Mouse (Mus musculus) adrenal gland, adult 8-10 months (tissue): ENCODE measurements around the gene Des. TPM values are rescaled to one million over a fixed set of nuclear protein-coding genes. Genes with fewer than 3 reads are reported as not detected.

Experiments
- DNase-seq: peaks from one replicate; pipeline ENCODE4 v3.0.0; 2022
- total RNA-seq, 4 experiments: library from RNA; stranded (reverse); gene quantifications; 2 replicates each; pipeline ENCODE4 v1.2.4; 2022

The Des gene
- total RNA-seq: 10 to 100 TPM; 13.3 to 16.4 (median 15.6) TPM

GRCm38 (mm10) chr1:75360112-75361031 is at the start of gene Des:
Des (plus strand) TSS chr1:75360329.
- no peak for DNase-seq

DNA sequence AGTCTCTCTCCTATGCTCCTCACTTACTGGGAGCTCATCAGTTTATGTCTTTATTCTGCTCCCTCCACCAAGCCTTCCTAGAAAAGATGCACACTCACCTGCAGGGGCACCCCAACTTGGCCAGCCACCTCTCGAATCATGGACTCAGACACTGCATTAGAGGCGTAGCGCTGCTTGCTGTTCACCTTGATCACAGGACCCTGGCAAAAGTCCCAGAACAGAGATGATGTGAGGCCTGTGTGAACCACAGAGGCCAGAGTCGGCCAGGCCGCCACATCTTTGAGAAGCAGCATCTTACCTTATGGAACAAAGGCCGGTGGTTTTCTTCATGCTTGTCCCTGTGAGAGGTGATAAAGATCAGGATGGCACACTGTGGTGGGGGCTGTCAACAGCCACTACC is 48.4 kb upstream of the Des start:
- no peak for DNase-seq

- no peak for DNase-seq
Measured at GRCm38 (mm10) chr1:75315011-75315410, 45.1 kb upstream of the Des start.

DNA sequence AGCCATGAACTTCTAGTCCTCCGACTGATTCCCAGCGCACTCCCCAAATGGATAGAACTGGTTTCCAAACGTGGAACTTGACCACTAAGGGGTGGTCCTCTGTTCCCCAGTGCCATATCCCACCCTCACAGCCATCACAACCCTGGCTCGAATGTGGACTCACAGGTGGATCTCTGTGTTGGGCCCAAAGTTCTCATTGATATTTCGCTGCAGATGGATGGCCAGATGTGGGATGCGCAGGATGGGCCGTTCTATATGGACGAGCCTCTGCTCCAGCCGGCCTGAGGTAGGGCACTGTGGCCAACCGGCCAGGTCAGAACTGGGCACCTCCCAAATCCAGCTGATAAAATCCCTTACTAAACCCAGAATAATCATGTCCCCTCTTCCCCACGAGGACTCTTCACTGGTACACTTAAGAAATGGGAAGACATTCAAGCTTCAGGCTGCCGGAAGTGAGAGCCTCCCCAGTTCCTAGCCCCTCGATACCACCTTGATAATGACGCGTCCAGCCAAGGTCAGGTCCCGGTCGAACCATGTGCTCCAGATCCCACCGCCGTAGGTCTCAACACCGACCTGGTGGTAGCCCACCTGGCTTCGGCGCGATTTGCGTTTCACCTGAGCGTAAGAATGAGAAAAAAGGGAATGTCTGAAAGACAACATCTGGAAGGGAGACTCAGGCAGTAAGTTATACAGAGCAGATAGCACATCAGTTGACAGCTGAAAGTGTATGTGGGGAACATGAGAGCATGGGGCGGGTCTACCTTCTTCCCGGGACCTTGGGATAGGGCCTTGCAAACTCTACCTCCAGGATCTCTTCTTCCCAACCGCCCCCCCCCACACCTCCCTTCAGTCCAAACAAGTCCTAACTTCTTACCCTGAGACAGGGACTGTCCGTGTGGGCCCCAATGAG is 44.4 kb upstream of the Des start:
- DNase-seq: peak; percentile 35

DNA sequence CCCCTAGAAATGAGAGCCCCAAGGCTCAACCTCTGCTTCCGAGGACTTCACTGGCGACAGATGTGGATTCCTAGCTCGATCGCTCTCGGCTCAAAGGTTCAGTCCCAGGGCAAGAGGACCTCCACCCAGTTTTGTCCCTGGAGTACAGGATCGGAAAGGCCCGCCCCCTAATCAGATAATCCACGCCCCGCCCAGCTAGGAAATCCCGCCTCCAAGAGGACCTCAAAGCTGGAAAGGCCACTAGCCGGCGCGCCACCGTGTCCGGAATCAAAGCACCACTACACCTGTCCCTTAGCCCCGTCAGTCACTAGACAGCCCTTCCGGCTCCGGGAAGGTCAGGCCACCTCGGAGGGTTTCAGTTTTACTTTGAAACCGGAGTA is 43.3 kb upstream of the Des start:
- peak; percentile 88 for DNase-seq

- peak; percentile 100 for DNase-seq
Measured at GRCm38 (mm10) chr1:75317241-75318201, 42.6 kb upstream of the Des start, which contains the start of gene Dnpep. Dnpep (minus strand) TSS chr1:75317990.

DNA sequence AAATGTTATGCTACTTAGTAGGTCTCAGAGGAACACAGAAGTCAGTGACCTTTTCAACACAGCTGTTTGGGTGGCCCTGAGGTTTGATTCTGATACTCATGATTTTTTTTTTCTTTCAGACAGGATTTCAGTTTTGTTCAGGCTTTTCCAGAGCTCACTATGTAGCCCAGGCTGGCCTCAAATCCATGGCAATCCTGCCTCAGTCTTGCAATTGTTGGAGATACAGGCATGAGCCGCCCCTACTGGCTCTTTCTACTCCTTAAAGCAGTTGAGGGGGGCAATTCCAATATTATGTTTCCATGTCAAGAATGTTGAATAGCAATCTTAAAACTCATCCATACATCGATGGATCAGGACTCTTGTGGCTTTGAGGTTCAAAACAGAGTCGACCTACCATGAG is 41.8 kb upstream of the Des start:
- DNase-seq: no peak

GRCm38 (mm10) chr1:75318736-75319135 is 41.4 kb upstream of the Des start:
- no peak for DNase-seq

- DNase-seq: no peak
Measured at GRCm38 (mm10) chr1:75319166-75319565, 41.0 kb upstream of the Des start.

- DNase-seq: no peak
Measured at GRCm38 (mm10) chr1:75327461-75327860, 32.7 kb upstream of the Des start.

- no peak for DNase-seq
Measured at GRCm38 (mm10) chr1:75331271-75331670, 28.9 kb upstream of the Des start.

GRCm38 (mm10) chr1:75336461-75336860 is 23.7 kb upstream of the Des start:
- DNase-seq: no peak

GRCm38 (mm10) chr1:75337097-75337496 is 23.0 kb upstream of the Des start:
- no peak for DNase-seq

DNA sequence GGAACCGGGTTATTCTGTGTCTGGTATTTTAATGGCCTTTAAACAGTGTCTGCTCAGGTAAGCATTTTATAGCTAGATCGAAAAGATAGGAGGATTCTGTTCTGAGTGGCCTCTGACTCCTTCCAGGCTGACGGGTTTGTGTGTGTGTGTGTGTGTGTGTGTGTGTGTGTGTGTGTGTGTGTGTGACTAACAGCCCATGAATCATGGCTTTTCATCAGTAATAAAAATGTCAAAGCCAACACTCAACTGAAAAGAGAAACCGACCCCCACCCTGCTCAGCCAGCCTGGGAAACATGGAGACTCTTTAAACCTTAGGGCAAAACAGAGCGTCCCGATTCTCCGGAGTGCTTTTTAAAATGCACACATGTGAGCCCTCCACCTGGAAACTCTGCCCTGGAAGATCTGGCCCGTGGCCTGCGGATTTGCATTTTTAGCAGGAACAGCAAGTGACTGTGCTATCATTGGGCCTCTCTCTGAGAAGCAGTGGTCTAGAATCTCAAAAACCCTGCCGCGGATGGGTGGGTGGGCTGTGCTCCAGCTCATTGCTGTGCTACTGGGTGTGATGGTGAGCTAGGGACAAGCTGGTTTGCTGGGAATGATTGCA is 21.9 kb upstream of the Des start:
- DNase-seq: no peak

DNA sequence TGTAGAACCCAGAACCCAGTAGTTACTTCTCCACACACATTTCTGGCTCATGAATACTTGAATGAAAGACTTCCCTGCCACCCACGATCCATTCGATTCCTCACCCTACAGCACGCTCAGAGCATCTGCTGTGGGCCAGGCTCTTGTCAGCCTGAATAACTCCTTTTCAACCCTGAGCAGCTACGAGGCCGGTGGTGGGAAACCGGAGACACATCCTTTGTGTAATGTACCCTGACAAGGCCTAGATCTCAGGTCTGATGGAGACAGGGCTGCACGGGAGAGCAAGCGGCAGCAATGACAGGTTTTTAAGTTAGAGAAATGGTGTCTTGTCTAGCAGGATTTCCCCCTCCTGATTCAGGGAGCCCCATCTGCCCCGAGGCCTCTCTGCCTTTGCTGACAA is 20.8 kb upstream of the Des start:
- no peak for DNase-seq

DNA sequence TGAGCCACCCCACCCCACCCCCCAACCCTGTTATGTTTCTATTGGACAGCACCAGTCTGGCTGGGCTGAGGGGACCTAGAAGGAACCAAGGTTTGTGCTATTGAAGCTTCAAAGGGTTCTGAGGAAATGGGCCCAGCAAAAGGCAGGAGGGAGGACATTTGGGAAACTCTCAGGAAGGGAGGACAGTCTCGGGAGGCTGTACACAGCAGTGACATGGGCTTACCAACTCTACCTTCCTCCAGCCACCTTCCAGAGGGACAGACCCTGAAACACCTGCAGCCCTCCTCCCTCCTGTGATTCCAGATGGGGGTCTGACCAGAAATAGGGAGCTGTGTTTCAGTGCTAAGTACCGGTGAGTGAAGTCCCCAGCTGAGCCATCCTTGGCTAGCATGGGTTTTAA is 19.6 kb upstream of the Des start:
- DNase-seq: no peak

GRCm38 (mm10) chr1:75342874-75343416 is 17.2 kb upstream of the Des start:
- DNase-seq: peak; percentile 36

GRCm38 (mm10) chr1:75344291-75345035 is 15.7 kb upstream of the Des start:
- DNase-seq: no peak

DNA sequence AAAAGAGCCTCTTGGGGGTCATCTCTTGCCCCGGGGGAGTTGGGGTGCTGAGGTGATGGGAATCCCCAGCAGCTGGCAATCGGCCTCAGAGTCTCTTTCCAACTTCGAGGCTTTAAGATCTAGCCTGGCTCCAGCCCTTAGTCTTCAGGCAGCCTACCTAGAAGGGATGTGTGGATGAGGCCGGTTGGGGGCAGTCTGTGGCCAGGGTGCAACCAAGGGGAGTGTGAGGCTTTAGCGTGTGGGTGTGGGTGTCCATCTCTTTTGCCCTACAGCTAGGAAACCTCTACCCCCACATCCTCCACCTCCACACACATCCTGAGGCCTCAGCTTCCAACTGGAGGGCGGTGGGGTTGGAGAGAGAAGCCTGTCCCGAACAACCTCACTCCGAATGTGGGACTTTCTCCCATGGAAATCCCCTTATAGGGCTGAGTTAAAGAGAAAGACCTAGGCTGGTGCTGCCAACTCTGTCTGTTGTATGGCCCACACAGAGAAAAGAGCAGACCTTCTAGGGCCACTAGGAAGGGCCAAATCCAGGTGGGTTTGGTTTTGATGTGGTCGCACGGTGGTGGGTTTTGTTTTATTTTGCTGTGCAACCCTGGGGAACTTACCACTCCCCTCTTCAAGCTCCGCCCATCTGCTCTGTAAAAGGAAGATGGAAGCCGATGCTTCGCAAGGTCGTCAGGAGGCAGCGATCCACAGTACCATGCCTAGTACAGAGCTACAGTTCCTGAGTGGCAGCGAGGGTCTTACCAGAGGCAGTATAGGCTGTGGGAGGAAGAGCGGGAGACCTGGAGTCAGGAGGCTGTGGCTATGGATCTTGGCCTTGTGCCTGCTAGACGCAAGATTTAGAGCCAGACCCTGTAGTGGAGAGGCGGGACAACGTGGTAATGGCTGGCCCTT is 14.8 kb upstream of the Des start:
- DNase-seq: no peak
